Mouse (Mus musculus): Measurements from ENCODE around the gene Baz2b.
A peak's percentile ranks its signal among the peaks of the same experiment; 100 is the strongest.

Gene Baz2b

DNA sequence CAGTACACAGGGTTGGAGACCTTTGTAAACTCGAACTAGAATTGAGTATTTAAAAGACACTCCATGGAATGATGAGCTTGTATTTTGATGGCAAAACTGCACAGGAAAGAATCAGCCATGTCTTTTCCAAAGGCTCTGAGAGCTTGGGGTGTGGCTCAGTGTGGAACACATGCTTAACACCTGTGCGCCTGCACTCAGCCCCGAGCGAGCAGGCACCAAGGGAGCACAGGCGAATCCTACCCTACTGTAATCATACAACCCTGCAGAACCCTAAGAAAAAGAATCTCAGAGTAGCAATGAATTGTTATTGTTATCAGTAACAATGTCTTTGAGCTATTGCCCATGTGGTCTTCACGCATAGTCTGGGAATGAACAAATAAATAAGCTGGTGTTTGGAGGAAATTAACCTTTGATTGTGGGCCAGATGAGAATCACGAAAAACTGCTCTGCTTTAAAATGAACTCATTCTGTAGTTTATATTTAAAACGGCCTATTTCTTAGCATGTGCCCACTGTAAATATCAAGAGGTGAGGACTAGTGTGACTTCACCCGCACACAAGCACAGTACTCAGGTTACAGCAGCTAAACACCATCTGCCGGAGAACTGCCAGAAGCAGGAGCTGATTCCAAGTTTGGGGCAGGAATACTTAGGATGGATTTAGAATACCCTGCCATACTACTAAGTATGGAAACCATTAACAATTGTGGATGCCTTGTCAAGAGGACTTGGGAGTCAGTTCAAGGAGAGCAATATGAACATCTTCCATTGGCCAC is 77.2 kb downstream of the Baz2b start:
- DNase-seq (ENCODE audit: low read depth): peak; percentile 18

DNA sequence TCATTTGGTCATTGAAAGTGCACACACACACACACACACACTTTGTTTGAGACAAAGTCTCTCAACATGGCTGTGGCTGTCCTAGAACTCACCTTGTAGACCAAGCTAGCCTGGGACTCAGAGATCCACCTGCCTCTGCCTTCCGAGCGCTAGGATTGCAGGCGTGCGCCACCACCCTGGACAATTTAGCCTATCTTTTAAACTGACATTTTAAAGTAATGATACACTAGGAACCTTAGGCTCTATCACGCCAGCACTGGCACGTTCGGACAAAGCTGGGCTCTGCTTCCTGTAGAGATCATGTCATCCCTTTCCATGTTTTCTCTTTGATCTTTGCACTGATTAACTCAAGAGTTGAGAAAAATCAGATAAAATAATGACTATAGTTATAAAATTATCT is 81.0 kb downstream of the Baz2b start:
- no peak for DNase-seq (ENCODE audit: low read depth)

DNA sequence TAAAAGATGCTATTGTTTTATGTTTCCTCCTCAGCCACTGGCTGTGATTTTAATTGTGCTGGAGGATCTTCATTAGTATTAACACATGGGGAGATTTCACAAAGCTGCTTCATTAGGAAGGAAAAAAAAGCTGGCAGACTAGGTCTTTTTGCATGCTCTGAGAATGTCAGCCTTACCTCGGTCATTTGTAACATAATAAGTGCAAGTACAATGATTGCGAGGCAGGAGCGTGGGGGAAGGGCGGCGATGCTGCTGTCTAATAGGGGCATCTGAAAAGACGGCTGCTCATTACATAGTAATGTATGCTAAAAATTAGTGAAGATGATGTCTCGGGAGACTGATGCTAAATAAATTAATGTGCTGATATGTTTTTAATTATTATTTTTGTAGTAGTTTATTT is 82.8 kb downstream of the Baz2b start:
- peak; percentile 17 for DNase-seq (ENCODE audit: low read depth)

DNA sequence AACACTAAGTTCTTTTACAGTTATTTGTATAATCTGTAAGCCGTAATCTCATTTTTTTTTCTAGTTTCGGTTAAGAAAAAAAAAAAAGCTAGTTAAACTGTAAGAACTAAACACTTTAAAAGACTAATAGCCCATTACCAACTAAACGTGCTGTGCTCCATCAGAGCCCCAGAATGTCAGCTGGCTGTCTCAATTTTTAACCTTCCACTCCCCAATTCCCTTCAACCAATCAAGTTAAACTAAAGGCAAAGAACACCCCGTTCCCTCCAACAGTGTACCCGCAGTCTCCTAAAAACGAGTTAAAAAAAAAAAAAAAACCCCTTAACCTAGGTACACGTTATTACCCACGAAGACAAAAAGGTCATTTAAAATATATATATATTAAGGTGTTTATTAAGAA is 83.3 kb downstream of the Baz2b start:
- DNase-seq (ENCODE audit: low read depth): peak; percentile 27

DNA sequence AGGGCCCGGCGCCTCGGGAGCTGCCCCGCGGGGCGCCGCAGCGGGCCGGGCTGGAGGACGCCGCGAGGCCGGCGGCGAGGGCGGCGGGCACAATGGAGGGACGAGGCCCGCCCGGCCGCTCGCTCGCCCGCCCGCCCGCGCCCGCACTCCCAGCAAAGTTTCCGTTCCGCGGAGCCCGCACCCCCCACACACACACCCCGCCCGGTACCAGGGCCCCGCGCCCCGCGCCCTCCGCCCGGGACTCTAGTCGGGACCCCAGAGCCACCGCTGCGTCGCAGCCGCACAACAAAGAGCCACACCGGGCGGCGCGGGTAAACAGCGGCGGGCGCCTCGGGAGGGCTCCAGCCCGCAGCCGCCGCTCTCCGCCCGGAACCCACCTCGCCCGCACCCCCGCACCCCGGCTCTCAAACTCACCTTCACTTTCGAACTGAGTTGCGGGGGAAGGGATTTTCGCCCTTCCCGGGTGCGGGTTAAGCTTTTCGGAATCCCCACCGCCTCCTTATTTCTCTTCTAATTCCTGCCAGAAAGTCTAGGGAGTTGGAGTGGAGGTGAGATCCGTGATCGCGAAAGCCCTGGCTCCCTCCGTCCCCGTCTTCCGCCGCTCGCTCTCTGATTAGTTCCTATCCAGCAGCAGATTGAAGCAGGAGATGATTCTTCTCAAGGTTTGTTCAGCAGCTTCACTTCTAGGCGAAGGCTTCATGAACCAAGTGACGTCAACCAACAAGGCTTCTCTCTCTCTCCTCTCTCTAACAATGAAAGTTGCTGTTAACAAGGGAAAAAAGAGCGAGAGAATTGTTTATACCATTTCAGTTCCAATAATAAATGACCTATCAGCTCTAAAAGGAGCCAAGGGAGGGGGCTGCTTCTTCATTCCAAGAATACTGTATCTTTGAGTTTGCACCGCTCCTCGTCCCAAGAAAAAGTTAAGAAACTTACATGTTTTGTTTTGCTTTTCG is 84.3 kb downstream of the Baz2b start:
- peak; percentile 77 for DNase-seq (ENCODE audit: low read depth)

DNA sequence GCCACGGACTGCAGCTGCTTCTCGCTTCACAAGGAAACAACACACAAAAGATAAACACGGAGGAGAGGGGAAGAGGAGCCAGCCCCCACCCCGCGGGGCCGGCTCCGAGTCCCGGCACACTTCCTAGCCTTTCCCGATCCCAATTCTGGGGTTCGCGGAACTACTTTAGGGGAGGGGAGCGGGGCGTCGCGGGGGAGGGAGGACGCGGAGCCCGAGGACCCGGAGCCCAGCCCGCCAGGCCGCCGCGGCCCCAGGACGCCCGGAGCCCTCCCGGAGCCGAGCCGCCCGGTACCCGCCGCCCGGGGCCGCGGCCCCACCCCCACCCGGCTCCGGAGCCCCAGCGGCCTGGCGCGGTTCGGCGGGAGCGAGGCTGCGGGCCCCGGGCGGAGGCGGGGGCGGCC is 85.0 kb downstream of the Baz2b start:
- peak; percentile 73 for DNase-seq (ENCODE audit: low read depth)

DNA sequence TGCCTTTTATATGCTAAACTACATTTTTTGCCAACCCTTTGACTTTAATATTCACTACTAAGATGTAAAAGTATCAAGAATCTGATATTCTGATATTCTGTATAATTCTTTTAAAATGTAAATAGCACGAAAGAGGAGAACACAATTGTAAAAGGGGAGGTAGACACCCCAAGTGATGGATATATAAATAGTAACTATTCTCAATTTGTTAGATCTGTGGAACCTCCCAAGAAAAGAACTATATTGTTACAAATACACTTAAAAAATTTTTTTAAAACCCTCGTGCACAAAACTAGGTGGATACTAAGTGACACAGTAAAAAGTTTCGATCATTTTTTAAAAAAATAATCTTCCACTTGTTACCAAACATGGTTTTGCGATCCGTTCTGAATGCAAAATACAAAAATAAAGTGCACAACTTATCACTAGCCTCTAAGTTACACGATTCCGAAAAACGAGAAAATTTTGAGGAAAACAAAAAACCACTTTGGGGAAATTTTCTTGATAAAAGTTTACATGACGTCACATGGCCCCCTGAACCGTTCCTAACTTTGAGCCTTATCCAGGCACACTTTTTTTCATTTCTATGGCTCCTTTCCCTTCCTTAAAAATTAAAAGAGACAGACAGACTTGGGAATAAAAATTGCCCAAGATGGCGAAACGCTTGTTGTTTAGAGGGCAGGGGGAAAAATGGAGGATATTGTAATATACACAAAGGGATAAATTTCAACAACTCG is 85.6 kb downstream of the Baz2b start:
- DNase-seq (ENCODE audit: low read depth): no peak

DNA sequence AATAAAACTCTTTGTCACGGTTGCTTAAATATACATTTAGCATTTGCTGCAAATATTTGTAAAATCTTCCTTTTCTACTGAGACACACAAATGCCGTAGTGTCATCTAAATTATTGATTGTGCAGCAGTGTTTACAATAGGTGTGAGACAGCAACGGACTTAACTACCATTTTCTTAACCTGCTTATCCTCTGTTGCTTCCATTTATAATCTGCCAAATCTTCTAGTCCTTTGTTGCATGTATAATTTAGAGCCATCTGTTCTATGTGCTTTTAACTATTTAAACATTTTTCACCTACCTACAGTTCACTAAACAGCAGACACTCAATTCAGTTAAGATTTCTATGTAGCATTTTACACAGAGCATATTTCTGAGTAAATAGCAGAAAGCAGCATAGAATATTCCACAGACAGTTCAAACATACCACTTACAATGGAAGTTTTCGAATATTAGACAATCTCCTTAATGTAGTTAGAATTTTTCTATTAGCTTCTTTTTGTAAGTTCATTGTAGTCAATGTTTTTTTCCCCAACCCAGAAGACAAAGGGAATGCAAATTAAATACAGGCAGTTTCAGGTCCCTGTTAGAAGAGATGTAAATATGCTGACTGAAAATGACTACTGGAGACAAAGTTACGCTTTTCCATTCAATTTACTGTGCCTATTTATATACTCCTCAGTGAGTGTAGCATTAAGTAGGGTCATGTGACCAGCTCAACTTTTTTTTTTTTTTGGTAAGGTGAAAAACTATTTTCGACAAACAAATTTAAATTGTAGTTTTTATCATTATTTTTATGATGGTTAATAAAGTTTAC is 86.4 kb downstream of the Baz2b start:
- peak; percentile 35 for DNase-seq (ENCODE audit: low read depth)

DNA sequence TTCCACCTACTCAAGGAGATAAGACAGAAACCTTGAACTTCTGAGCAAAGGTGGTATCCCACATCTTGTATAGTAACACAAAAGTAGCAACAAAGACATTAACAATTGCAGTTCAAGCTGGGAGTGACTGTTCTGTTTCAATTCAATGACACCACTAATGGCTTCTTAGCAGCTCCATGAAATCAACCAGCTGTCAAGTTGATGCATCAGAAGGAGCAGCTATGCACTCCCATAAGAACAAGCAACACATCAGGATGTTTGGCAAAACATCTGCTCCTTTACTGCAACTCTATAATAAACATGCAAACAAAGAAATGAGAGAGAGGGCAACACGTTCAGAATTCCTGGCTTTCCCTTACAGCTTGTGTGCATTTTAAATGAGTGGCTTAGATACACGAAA is 87.5 kb downstream of the Baz2b start:
- DNase-seq (ENCODE audit: low read depth): no peak

DNA sequence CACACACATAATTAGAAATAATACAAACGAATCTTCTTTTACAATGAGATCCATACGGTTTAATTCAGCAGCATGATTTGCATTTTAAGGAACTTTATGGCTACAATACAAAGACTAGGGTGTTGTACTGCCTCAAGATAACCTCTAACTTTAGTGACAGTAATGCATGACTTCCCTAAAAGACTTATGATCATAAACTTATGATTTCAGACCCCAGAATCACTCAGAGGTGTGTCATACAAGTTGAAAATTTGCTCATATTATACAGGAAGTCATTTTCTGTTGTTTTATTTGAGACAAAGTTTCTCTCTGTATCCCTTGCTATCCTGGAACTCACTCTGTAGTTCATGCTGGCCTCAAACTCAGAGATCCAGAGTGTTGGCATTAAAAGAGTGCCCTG is 89.0 kb downstream of the Baz2b start:
- DNase-seq (ENCODE audit: low read depth): no peak

DNA sequence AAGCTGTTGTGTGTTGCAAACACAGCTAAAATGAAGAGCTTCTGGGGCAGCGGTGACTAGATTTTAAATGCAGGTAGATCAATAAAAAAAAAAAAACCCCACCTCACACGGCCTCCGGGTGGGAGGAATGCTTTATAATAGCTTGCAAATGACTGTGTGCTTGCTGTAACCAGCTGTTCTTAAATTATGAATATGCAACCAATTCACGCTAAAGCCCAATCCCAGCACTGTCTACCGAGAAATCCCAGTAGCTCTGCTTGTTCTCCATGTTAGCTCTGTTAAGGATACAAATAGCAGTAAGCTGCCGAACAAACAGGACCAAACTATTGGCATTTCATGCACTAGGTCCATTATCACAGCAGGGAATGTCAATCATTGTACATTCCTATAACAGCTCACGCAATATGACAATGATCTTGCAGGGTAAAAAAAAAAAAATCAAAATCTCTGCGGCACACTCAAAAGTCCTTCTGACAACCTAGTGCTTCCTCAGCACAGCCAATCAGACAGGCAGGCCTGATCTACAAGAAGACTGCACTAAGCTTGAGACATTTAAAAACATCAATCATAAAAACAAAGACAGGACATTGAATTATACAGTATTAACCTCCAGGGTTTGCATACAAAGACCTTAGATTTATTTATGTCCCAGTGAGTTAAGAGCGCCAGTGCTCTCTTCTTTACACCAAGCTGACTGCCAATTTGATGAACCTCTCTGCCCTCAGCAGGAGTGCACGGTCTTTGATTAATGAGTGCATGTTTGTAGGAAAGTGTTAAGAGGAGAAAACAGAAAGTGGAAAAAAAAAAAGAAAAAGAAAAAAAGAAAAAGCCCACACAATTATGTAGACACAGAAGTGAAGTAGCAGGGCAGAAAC is 90.7 kb downstream of the Baz2b start:
- no peak for DNase-seq (ENCODE audit: low read depth)

DNA sequence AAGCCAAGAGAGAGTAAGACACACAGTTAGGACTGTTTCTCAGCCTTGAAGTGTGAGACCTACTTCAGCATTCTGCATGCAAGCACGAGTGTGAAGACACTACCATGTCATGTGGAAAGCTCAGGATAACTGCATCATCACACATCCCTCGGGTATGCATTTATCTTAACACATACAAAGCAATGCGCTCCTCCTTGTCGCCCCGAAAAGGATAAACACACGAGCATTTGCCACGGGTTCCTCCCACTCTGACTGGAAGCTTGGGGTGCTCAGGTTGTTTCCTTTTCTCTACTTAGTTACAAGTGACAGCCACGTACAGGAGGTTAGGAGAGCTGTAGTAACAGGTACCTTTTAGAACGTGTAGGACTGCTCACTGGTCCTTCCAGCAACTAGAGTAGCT is 91.8 kb downstream of the Baz2b start:
- no peak for DNase-seq (ENCODE audit: low read depth)

DNA sequence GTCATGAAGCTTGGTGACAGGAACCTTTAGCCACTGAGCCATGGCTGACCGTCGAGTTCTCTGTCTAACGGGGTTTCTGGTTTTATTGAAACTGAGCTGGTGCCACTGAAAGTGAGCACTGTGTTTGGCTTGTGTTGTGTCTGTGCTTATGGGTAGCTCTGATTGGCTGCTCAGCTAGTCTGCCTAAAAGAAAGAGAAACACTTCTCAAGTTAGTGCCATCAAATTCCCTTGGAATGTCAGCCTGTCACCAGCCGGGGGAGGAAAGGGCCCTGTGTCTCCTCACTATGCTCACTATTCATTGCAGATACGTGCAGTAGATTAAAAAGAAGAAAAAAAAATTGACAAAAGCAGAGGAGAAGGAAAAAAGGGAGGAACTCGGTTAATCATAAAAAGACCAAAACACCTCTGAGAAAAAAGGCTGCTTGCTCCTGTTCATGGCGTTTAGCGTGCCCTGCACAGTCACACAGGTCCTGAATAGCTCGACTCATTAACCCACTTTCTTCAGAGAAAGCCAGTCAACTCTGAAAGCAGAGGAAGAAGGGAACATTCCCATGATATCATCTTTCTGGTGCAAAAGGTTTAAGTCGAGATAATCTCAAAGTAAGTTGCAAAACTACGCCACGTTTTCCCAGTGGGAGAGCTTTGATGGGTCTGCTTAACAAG is 93.6 kb downstream of the Baz2b start:
- no peak for DNase-seq (ENCODE audit: low read depth)

DNA sequence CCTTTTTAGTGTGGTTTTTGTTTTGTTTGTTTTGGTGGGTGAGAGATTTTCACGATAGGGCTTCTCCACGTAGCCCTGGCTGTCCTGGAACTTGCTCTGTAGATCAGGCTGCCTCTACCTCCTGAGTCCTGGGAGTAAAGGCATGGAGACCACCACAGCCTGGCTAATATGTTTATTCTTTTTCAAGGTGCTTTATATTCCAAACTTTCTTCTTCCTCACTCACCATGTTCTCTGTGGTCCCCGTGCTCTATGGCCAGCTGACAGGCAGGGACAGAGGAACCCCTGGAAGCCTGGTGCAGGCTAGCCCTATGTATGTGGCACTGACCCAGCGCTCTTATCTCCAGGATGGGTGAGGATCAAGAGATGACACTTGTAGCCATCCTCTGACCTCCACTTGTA is 94.7 kb downstream of the Baz2b start:
- DNase-seq (ENCODE audit: low read depth): no peak

DNA sequence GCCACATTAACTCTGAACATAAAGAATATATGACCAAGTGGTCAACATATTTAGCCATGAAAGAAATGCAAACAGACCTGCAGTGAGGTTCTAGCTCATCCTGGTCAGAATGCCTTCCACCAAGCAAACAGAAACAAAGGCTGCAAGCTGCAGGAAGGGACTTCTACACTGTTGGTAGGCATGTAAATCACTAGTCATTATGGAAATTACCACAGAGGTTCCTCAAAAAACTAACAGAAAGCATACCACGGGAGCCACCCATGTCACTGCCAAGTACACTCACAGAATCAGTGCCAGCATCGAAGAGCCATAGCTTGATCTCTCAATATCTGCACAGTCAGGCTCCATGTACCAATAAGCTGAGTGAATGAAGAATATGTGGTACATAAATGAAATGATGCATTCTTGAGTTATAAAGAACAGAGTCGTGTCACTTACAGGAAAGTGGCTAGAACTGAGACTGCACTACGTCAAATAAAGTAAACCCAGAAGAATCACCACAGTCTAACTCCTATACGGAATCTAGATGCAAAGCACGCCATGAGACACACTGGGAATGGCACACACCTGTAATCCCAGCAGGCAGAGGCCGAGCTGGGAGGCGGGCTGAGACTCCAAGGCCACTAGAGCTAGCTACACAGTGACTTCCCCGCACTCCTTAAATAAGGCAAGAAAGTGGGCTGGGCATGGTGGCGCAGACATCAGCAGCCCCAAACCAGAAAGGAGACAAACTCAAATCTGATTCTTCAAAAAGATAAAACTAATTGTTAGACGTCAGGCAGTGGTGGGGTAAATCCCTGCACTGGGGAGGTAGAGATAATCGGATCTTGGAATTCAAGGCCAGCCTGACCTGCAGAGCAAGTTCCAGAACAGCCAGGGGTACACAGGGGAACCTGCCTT is 95.7 kb downstream of the Baz2b start:
- no peak for DNase-seq (ENCODE audit: low read depth)

DNA sequence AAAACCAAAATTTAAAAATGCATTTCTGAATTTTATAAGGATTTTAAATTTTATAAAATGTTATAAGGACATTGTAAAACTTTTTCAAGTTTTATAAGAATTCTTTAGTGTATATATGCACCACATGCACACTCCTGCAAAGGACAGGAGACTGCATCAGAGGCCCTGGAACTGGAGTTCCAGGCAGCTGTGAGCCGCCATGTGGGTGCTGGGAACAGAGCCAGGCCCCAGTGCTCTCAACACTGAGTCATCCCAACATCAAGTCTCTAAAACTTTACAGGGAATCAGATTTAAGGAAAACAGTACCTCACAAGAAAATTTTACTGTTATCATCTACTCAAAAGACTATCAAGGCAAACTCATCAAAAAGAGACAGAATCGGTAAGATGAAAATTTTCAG is 97.5 kb downstream of the Baz2b start:
- peak; percentile 79 for DNase-seq (ENCODE audit: low read depth)

DNA sequence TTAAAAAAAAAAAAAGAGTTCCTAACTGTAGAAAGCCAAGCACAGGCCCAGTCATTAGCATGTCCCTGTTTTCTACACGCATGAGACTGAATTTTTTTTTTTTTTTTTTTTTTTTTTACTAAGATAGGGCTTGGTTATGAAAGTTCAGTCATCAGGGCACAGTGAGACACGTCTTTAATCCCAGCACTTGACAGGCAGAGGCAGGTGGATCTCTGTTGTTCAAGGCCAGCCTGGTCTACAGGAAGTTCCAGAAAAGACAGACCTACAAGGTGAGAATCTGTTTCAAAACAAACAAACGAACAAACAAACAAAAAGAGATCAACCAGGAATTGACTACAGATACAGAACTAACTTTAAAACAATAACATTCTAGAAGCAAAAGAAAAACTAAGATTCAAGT is 100.6 kb downstream of the Baz2b start:
- no peak for DNase-seq (ENCODE audit: low read depth)

DNA sequence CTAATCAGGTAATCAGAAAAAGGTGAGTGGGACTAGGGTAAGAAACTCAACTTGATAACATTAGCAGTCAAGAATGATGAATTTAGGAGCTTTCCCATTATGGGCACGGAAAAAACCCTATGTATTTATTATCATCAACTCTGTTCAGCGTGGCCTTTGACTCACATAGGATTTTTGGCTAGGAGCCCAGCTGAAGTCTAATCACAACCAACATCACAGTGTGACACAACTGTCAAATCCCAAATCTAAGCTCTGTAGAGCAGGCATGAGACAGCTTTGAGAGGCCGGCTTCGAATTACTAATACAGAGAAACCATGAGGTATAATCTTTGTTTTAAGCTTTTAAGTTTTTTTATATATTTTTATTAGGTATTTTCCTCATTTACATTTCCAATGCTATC is 113.0 kb downstream of the Baz2b start:
- DNase-seq (ENCODE audit: low read depth): no peak

DNA sequence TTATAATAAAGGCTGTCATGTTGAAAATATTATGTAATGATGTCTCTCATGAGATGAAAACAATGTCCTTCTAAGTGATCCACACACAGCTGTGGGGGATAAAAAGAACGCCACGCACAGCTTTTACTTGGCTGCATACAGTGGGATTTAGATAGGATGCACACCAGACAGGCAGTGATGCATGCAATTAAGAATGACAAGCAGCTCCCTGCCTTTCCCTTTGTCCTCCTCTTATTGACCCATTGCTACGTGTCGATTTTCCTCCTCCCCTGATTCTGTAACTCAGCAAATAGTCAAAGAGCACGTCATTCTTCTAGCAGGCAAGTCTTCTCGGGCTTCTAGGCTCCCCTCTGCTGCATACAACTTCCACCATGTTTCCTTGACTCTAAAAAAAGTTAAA is 119.4 kb downstream of the Baz2b start:
- no peak for DNase-seq (ENCODE audit: low read depth)
